Mouse (Mus musculus) liver, embryonic 11.5 days (tissue): ENCODE results near the gene Cntnap5a. TPM values are rescaled to one million over a fixed set of nuclear protein-coding genes. Genes with fewer than 3 reads are reported as not detected.

Source experiments
- ATAC-seq: fragments of 200-750 bp; cut with Nextera tagmentation; replicated peaks from 2 replicates; pipeline ENCODE4 v1.8.0; 2017; ENCODE audit warnings: moderate number of reproducible peaks, mild to moderate bottlenecking, moderate TSS enrichment, moderate library complexity; ENCODE audit not compliant: low FRiP score
- DNase-seq: peaks from one replicate; pipeline ENCODE4 v3.0.0-alpha.2; 2017; ENCODE audit warnings: low spot score
- H3K27ac ChIP-seq: fragments of 300-500 bp; sonication (generic); 2 replicates; pipeline ENCODE4 v1.5.1; 2014; ENCODE audit warnings: mild to moderate bottlenecking, low read depth, low read length, control low read depth
- H3K27me3 ChIP-seq: fragments of 300-500 bp; sonication (generic); replicated peaks from 2 replicates; pipeline ENCODE4 v1.6.1; 2014; ENCODE audit warnings: low read length, mixed read lengths; ENCODE audit not compliant: control insufficient read depth, insufficient read depth
- H3K36me3 ChIP-seq: fragments of 300-500 bp; sonication (generic); 2 replicates; pipeline ENCODE4 v1.6.1; 2014; ENCODE audit warnings: mild to moderate bottlenecking, low read length, moderate library complexity, mixed read lengths; ENCODE audit not compliant: control insufficient read depth, insufficient read depth
- H3K4me1 ChIP-seq: fragments of 300-500 bp; sonication (generic); replicated peaks from 2 replicates; pipeline ENCODE4 v1.6.1; 2014; ENCODE audit warnings: low read length, mixed read lengths; ENCODE audit not compliant: control insufficient read depth, insufficient read depth
- H3K4me2 ChIP-seq: fragments of 300-500 bp; sonication (generic); 2 replicates; pipeline ENCODE4 v1.6.1; 2014; ENCODE audit warnings: mild to moderate bottlenecking, control low read depth, moderate library complexity
- H3K4me3 ChIP-seq: fragments of 300-500 bp; sonication (generic); 2 replicates; pipeline ENCODE4 v1.5.1; 2014; ENCODE audit warnings: low read depth, low read length, control low read depth
- H3K9ac ChIP-seq: fragments of 300-500 bp; sonication (generic); 2 replicates; pipeline ENCODE4 v1.6.1; 2014; ENCODE audit warnings: low read depth, low read length, control low read depth
- H3K9me3 ChIP-seq: fragments of 300-500 bp; sonication (generic); 2 replicates; pipeline ENCODE4 v1.6.1; 2016; ENCODE audit warnings: low read length, inconsistent platforms, mixed read lengths; ENCODE audit not compliant: control insufficient read depth
- WGBS: fragments of 180-500 bp; shearing (Covaris S2); extraction: QIAGEN DNeasy Blood & Tissue Kit; methylation state at CpG from one replicate; pipeline ENCODE4 v1.1.7; 2014; 5-methylcytosine and 5-hydroxymethylcytosine counted together
- polyA plus RNA-seq: library from polyadenylated mRNA; unstranded; fragments of >200 nt; fragmentation: Nextera tagmentation; extraction: Ambion mirVana; gene quantifications from 2 replicates; pipeline ENCODE4 v1.2.1, GENCODE M21; 2014

Gene Cntnap5a
- polyA plus RNA-seq, 1 experiment from 2014 or later = not detected

GRCm38 (mm10) chr1:115847605-115848004 lies 163.0 kb downstream of the Cntnap5a start:
- no peaks in the 10 kb centered on the region for H3K9me3 ChIP-seq

DNA sequence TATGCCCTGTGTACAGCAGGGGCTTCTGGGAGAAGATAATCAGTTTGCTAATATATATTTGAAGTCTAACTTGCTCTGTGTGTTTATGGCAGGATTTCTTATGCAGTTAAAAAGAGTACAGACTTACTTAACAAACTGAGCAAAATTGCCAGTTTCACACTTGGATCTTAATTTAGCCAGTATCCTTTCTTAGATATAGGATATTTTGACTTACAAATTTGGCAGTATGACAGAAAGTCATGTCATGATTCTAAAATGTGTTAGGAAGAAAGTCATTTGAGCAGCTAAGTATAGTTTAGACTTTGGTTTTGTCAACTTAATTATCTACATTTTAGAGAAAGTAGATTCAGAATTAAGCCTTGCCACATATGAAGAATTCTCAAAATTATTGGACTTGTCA lies 167.7 kb downstream of the Cntnap5a start:
- no peaks in the 10 kb centered on the region for H3K4me1 ChIP-seq
- no peak overlapping the region for H3K27ac ChIP-seq
- H3K9ac ChIP-seq = no peak overlapping the region
- H3K27me3 ChIP-seq = no peaks in the 10 kb centered on the region
- H3K9me3 ChIP-seq = no peaks in the 10 kb centered on the region
- H3K36me3 ChIP-seq = no peaks in the 10 kb centered on the region
- ATAC-seq = no peak
- H3K4me3 ChIP-seq = no peak overlapping the region
- no peak overlapping the region for H3K4me2 ChIP-seq
- no peak for DNase-seq

More at GRCm38 (mm10) chr1:115847605-115848004, 163.0 kb downstream of the Cntnap5a start:
- WGBS = 62% methylated on average over 2 of the region's 2 CpGs
- H3K27me3 ChIP-seq = no peaks in the 10 kb centered on the region
- ATAC-seq (no peak), DNase-seq (no peak)
- H3K36me3 ChIP-seq = no peaks in the 10 kb centered on the region
- H3K9ac ChIP-seq = no peak overlapping the region
- no peak overlapping the region for H3K4me3 ChIP-seq
- H3K4me1 ChIP-seq = no peaks in the 10 kb centered on the region
- H3K27ac ChIP-seq = no peak overlapping the region
- no peak overlapping the region for H3K4me2 ChIP-seq

- Histone ChIP-seq H3K27ac (no peak overlapping the region), H3K9ac (no peak overlapping the region), H3K4me2 (no peak overlapping the region), H3K27me3 (no peaks in the 10 kb centered on the region), H3K36me3 (no peaks in the 10 kb centered on the region), H3K9me3 (no peaks in the 10 kb centered on the region), H3K4me1 (no peaks in the 10 kb centered on the region), H3K4me3 (no peak overlapping the region)
- DNase-seq = no peak
- ATAC-seq = no peak
- WGBS = 60% methylated on average over 1 of the region's 1 CpGs
Observed at GRCm38 (mm10) chr1:115918396-115918795, 233.8 kb downstream of the Cntnap5a start.

GRCm38 (mm10) chr1:115925953-115926665 lies 241.6 kb downstream of the Cntnap5a start:
- ATAC-seq (no peak), DNase-seq (no peak)
- no peak overlapping the region for H3K27ac ChIP-seq
- no peak overlapping the region for H3K4me3 ChIP-seq
- no peaks in the 10 kb centered on the region for H3K36me3 ChIP-seq
- H3K9ac ChIP-seq = no peak overlapping the region
- H3K4me1 ChIP-seq = no peaks in the 10 kb centered on the region
- WGBS = 75% methylated on average over 1 of the region's 1 CpGs
- no peaks in the 10 kb centered on the region for H3K27me3 ChIP-seq
- H3K4me2 ChIP-seq = no peak overlapping the region
- no peaks in the 10 kb centered on the region for H3K9me3 ChIP-seq

- no peaks in the 10 kb centered on the region for H3K36me3 ChIP-seq
- no peaks in the 10 kb centered on the region for H3K9me3 ChIP-seq
- DNase-seq (no peak), ATAC-seq (no peak)
- H3K27me3 ChIP-seq = no peaks in the 10 kb centered on the region
- H3K4me3 ChIP-seq = no peak overlapping the region
- H3K27ac ChIP-seq = no peak overlapping the region
- H3K4me2 ChIP-seq = no peak overlapping the region
- H3K4me1 ChIP-seq = no peaks in the 10 kb centered on the region
- H3K9ac ChIP-seq = no peak overlapping the region
- WGBS = 30% methylated on average over 1 of the region's 1 CpGs
Observed at GRCm38 (mm10) chr1:115932045-115932444, 247.5 kb downstream of the Cntnap5a start.

GRCm38 (mm10) chr1:115945892-115946291 lies 261.3 kb downstream of the Cntnap5a start:
- H3K4me1 ChIP-seq = no peaks in the 10 kb centered on the region
- no peak for DNase-seq
- H3K27ac ChIP-seq = no peak overlapping the region
- H3K9me3 ChIP-seq = no peaks in the 10 kb centered on the region
- ATAC-seq = no peak
- no peak overlapping the region for H3K4me3 ChIP-seq
- H3K9ac ChIP-seq = no peak overlapping the region
- H3K27me3 ChIP-seq = no peaks in the 10 kb centered on the region
- WGBS = 85% methylated on average over 3 of the region's 3 CpGs
- no peak overlapping the region for H3K4me2 ChIP-seq
- no peaks in the 10 kb centered on the region for H3K36me3 ChIP-seq

DNA sequence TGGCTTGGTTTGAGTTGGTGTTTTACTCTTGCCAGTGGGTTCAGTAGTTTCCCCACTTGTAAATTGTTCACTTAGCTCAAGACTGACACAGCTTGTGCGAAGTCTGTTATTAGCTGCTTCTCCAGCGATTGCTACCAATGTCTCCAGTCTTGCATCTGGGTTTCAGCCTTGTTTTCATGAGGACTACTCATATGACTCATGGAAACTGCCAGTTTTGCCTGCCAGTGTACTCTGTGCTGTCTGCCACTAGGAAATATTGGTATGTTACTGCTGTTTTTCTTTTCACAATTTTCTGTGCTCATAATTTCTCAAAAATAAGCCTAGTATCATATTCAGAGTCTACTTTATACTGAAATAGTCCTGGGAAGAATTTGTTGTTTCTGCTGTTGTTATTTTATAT lies 272.0 kb downstream of the Cntnap5a start:
- Histone ChIP-seq H3K4me1 (no peaks in the 10 kb centered on the region), H3K36me3 (no peaks in the 10 kb centered on the region), H3K27ac (no peak overlapping the region), H3K4me2 (no peak overlapping the region), H3K4me3 (no peak overlapping the region), H3K27me3 (no peaks in the 10 kb centered on the region), H3K9ac (no peak overlapping the region), H3K9me3 (no peaks in the 10 kb centered on the region)
- ATAC-seq = no peak
- WGBS = 81% methylated on average over 2 of the region's 2 CpGs
- no peak for DNase-seq

GRCm38 (mm10) chr1:115964993-115965575 lies 280.5 kb downstream of the Cntnap5a start:
- 82% methylated on average over 4 of the region's 4 CpGs for WGBS
- H3K4me3 ChIP-seq = no peak overlapping the region
- no peaks in the 10 kb centered on the region for H3K27me3 ChIP-seq
- no peaks in the 10 kb centered on the region for H3K9me3 ChIP-seq
- ATAC-seq (no peak), DNase-seq (no peak)
- H3K36me3 ChIP-seq = no peaks in the 10 kb centered on the region
- H3K4me2 ChIP-seq = no peak overlapping the region
- H3K4me1 ChIP-seq = no peaks in the 10 kb centered on the region
- no peak overlapping the region for H3K27ac ChIP-seq
- no peak overlapping the region for H3K9ac ChIP-seq

- no peaks in the 10 kb centered on the region for H3K36me3 ChIP-seq
- no peaks in the 10 kb centered on the region for H3K4me1 ChIP-seq
- no peak overlapping the region for H3K4me3 ChIP-seq
- H3K4me2 ChIP-seq = no peak overlapping the region
- no peak overlapping the region for H3K27ac ChIP-seq
- DNase-seq (no peak), ATAC-seq (no peak)
- no peaks in the 10 kb centered on the region for H3K27me3 ChIP-seq
- H3K9ac ChIP-seq = no peak overlapping the region
- no peaks in the 10 kb centered on the region for H3K9me3 ChIP-seq
- 80% methylated on average over 1 of the region's 1 CpGs for WGBS
Observed at GRCm38 (mm10) chr1:115990204-115990603, 305.6 kb downstream of the Cntnap5a start.
